Mouse (Mus musculus) intestine, embryonic 16.5 days (tissue): ENCODE measurements around the gene Hpse2. TPM values are rescaled to one million over a fixed set of nuclear protein-coding genes. Genes with fewer than 3 reads are reported as not detected.

ENCODE experiments used
- ATAC-seq: fragments of 200-750 bp; cut with Nextera tagmentation; 2 replicates; pipeline ENCODE4 v1.8.0; 2017; ENCODE audit warnings: moderate TSS enrichment, moderate library complexity
- H3K27ac ChIP-seq: fragments of 300-500 bp; sonication (generic); 2 replicates; pipeline ENCODE4 v1.5.1; 2014; ENCODE audit warnings: mild to moderate bottlenecking, low read length
- H3K27me3 ChIP-seq: fragments of 300-500 bp; sonication (generic); replicated peaks from 2 replicates; pipeline ENCODE4 v1.6.1; 2014; ENCODE audit warnings: low read length, control low read depth, mixed read lengths; ENCODE audit not compliant: control insufficient read depth, insufficient read depth
- H3K36me3 ChIP-seq: fragments of 300-500 bp; sonication (generic); 2 replicates; pipeline ENCODE4 v1.6.1; 2014; ENCODE audit warnings: low read length, control low read depth; ENCODE audit not compliant: control insufficient read depth, insufficient read depth
- H3K4me1 ChIP-seq: fragments of 300-500 bp; sonication (generic); 2 replicates; pipeline ENCODE4 v1.6.1; 2014; ENCODE audit warnings: low read length, control low read depth, mixed read lengths; ENCODE audit not compliant: control insufficient read depth, insufficient read depth
- H3K4me2 ChIP-seq: fragments of 300-500 bp; sonication (generic); 2 replicates; pipeline ENCODE4 v1.6.1; 2014; ENCODE audit warnings: low read depth, low read length, control low read depth
- H3K4me3 ChIP-seq: fragments of 300-500 bp; sonication (generic); 2 replicates; pipeline ENCODE4 v1.5.1; 2014; ENCODE audit warnings: mild to moderate bottlenecking, low read length
- H3K9ac ChIP-seq: fragments of 300-500 bp; sonication (generic); 2 replicates; pipeline ENCODE4 v1.6.1; 2014; ENCODE audit warnings: low read depth, low read length
- H3K9me3 ChIP-seq: fragments of 300-500 bp; sonication (generic); 2 replicates; pipeline ENCODE4 v1.6.1; 2016; ENCODE audit warnings: low read length, control low read depth; ENCODE audit not compliant: control insufficient read depth
- WGBS: fragments of 180-500 bp; shearing (Covaris S2); extraction: QIAGEN DNeasy Blood & Tissue Kit; methylation state at CpG from one replicate; pipeline ENCODE4 v1.1.7; 2014; 5-methylcytosine and 5-hydroxymethylcytosine counted together
- polyA plus RNA-seq: library from polyadenylated mRNA; unstranded; fragments of >200 nt; fragmentation: Nextera tagmentation; extraction: Ambion mirVana; gene quantifications from 2 replicates; pipeline ENCODE4 v1.2.1, GENCODE M21; 2015

Hpse2 gene
- polyA plus RNA-seq, 1 experiment from 2014 or later = 14.1 TPM

GRCm38 (mm10) chr19:42904240-42904639, 483.9 kb downstream of the Hpse2 start:
- WGBS = 45% methylated on average over 4 of the region's 4 CpGs
- no peaks in the 10 kb centered on the region for H3K9me3 ChIP-seq
- ATAC-seq = peak; percentile 16; the same call in 1 of the 2 replicates
- no peak overlapping the region for H3K9ac ChIP-seq
- H3K36me3 ChIP-seq = no peaks in the 10 kb centered on the region
- H3K27me3 ChIP-seq = no peaks in the 10 kb centered on the region
- no peak overlapping the region for H3K4me3 ChIP-seq
- no peak overlapping the region for H3K4me2 ChIP-seq
- H3K27ac ChIP-seq = peak overlapping the region; percentile 53; the same call in 1 of the 2 replicates
- H3K4me1 ChIP-seq = peaks cover 4% of the 10 kb centered on the region; the same call in 1 of the 2 replicates

GRCm38 (mm10) chr19:42903840-42904239, 484.3 kb downstream of the Hpse2 start:
- no peaks in the 10 kb centered on the region for H3K9me3 ChIP-seq
- no peak overlapping the region for H3K4me3 ChIP-seq
- no peak overlapping the region for H3K27ac ChIP-seq
- peaks cover 4% of the 10 kb centered on the region; the same call in 1 of the 2 replicates for H3K4me1 ChIP-seq
- no peak overlapping the region for H3K9ac ChIP-seq
- H3K4me2 ChIP-seq = no peak overlapping the region
- no peak for ATAC-seq
- H3K36me3 ChIP-seq = no peaks in the 10 kb centered on the region
- 86% methylated on average over 6 of the region's 6 CpGs for WGBS
- H3K27me3 ChIP-seq = no peaks in the 10 kb centered on the region

- WGBS = 73% methylated on average over 6 of the region's 6 CpGs
- Histone ChIP-seq H3K4me2 (no peak overlapping the region), H3K36me3 (no peaks in the 10 kb centered on the region), H3K9ac (no peak overlapping the region), H3K9me3 (no peaks in the 10 kb centered on the region), H3K27me3 (no peaks in the 10 kb centered on the region), H3K4me3 (no peak overlapping the region), H3K4me1 (peaks cover 4% of the 10 kb centered on the region; the same call in 1 of the 2 replicates), H3K27ac (no peak overlapping the region)
- no peak for ATAC-seq
Observed at GRCm38 (mm10) chr19:42902410-42903021, 485.6 kb downstream of the Hpse2 start.

- no peaks in the 10 kb centered on the region for H3K27me3 ChIP-seq
- no peaks in the 10 kb centered on the region for H3K9me3 ChIP-seq
- H3K4me3 ChIP-seq = no peak overlapping the region
- H3K27ac ChIP-seq = peak overlapping the region; percentile 65
- ATAC-seq = peak; percentile 65
- H3K4me2 ChIP-seq = no peak overlapping the region
- peaks cover 2% of the 10 kb centered on the region; the same call in 1 of the 2 replicates for H3K4me1 ChIP-seq
- H3K9ac ChIP-seq = no peak overlapping the region
- H3K36me3 ChIP-seq = no peaks in the 10 kb centered on the region
- WGBS = 47% methylated on average over 5 of the region's 5 CpGs
Observed at GRCm38 (mm10) chr19:42891599-42891998, 496.6 kb downstream of the Hpse2 start.

- ATAC-seq = no peak
- no peaks in the 10 kb centered on the region for H3K9me3 ChIP-seq
- H3K36me3 ChIP-seq = no peaks in the 10 kb centered on the region
- no peaks in the 10 kb centered on the region for H3K4me1 ChIP-seq
- no peak overlapping the region for H3K4me3 ChIP-seq
- H3K27me3 ChIP-seq = no peaks in the 10 kb centered on the region
- 63% methylated on average over 4 of the region's 4 CpGs for WGBS
- no peak overlapping the region for H3K4me2 ChIP-seq
- H3K27ac ChIP-seq = no peak overlapping the region
- no peak overlapping the region for H3K9ac ChIP-seq
Observed at GRCm38 (mm10) chr19:42877653-42878052, 510.5 kb downstream of the Hpse2 start.

- no peak for ATAC-seq
Observed at GRCm38 (mm10) chr19:42876563-42876962, 511.6 kb downstream of the Hpse2 start.

GRCm38 (mm10) chr19:42869663-42870530, 518.3 kb downstream of the Hpse2 start:
- no peaks in the 10 kb centered on the region for H3K36me3 ChIP-seq
- no peak for ATAC-seq
- no peak overlapping the region for H3K4me2 ChIP-seq
- H3K27me3 ChIP-seq = no peaks in the 10 kb centered on the region
- H3K4me1 ChIP-seq = no peaks in the 10 kb centered on the region; the same call in 1 of the 2 replicates
- H3K27ac ChIP-seq = no peak overlapping the region
- 79% methylated on average over 8 of the region's 8 CpGs for WGBS
- H3K9ac ChIP-seq = no peak overlapping the region
- H3K9me3 ChIP-seq = no peaks in the 10 kb centered on the region
- no peak overlapping the region for H3K4me3 ChIP-seq

More at GRCm38 (mm10) chr19:42876563-42876962, 511.6 kb downstream of the Hpse2 start:
- Histone ChIP-seq H3K27ac (no peak overlapping the region), H3K4me2 (no peak overlapping the region), H3K27me3 (no peaks in the 10 kb centered on the region), H3K9ac (no peak overlapping the region), H3K4me1 (no peaks in the 10 kb centered on the region), H3K36me3 (no peaks in the 10 kb centered on the region), H3K9me3 (no peaks in the 10 kb centered on the region), H3K4me3 (no peak overlapping the region)
- 77% methylated on average over 4 of the region's 4 CpGs for WGBS

GRCm38 (mm10) chr19:42868958-42869662, 519.0 kb downstream of the Hpse2 start:
- no peaks in the 10 kb centered on the region for H3K9me3 ChIP-seq
- no peak overlapping the region for H3K27ac ChIP-seq
- H3K4me1 ChIP-seq = no peaks in the 10 kb centered on the region; the same call in 1 of the 2 replicates
- no peaks in the 10 kb centered on the region for H3K36me3 ChIP-seq
- no peaks in the 10 kb centered on the region for H3K27me3 ChIP-seq
- no peak overlapping the region for H3K9ac ChIP-seq
- H3K4me2 ChIP-seq = no peak overlapping the region
- ATAC-seq = no peak
- H3K4me3 ChIP-seq = no peak overlapping the region
- 34% methylated on average over 3 of the region's 3 CpGs for WGBS

GRCm38 (mm10) chr19:42863013-42863412, 525.1 kb downstream of the Hpse2 start:
- Histone ChIP-seq H3K27ac (no peak overlapping the region; the same call in 1 of the 2 replicates), H3K27me3 (no peaks in the 10 kb centered on the region), H3K4me3 (no peak overlapping the region), H3K9ac (no peak overlapping the region), H3K9me3 (no peaks in the 10 kb centered on the region), H3K4me2 (no peak overlapping the region), H3K36me3 (no peaks in the 10 kb centered on the region), H3K4me1 (no peaks in the 10 kb centered on the region)
- 32% methylated on average over 3 of the region's 3 CpGs for WGBS
- no peak for ATAC-seq
